Mouse (Mus musculus): ENCODE data around the gene Cadps2.

- no peak for TF ChIP-seq POLR2AphosphoS2 (IDR thresholded peaks at IDR 0.05; ENCODE audit: insufficient read length, low read depth)
- no peak for TF ChIP-seq POLR2A (IDR thresholded peaks at IDR 0.05; ENCODE audit: insufficient read length, low read depth)
- TF ChIP-seq USF1 (IDR thresholded peaks at IDR 0.05; ENCODE audit: low read depth) = no peak
- no peak for TF ChIP-seq MYOD1 (IDR thresholded peaks at IDR 0.05; ENCODE audit: control insufficient read depth in 1 of 3, insufficient read length in 2 of 3, low read depth in 2 of 3)
- TF ChIP-seq CEBPB (IDR thresholded peaks at IDR 0.05; ENCODE audit: insufficient read depth, poor library complexity, severe bottlenecking) = no peak
- no peak for TF ChIP-seq TCF3 (IDR thresholded peaks at IDR 0.05; ENCODE audit: insufficient read length, low read depth)
- no peak for TF ChIP-seq E2F4 (IDR thresholded peaks at IDR 0.05; ENCODE audit: insufficient read depth)
- no peak for TF ChIP-seq TCF12 (IDR thresholded peaks at IDR 0.05; ENCODE audit: insufficient read depth, poor library complexity, severe bottlenecking)
- no peak for TF ChIP-seq REST (IDR thresholded peaks at IDR 0.05; ENCODE audit: insufficient read depth, insufficient read length)
These were observed 716 bp downstream of the Cadps2 start for GRCm38 (mm10) chr6:23838401-23839008.

Measured in myocyte (in vitro differentiated cells).